Mouse (Mus musculus) lung, embryonic 14.5 days (tissue): ENCODE data around the gene Arf3. TPM values are rescaled to one million over a fixed set of nuclear protein-coding genes. Genes with fewer than 3 reads are reported as not detected.

Source experiments
- ATAC-seq: fragments of 200-750 bp; cut with Nextera tagmentation; 2 replicates; pipeline ENCODE4 v1.8.0; 2017; ENCODE audit warnings: mild to moderate bottlenecking, moderate TSS enrichment, moderate library complexity; ENCODE audit not compliant: insufficient read depth
- DNase-seq: peaks from one replicate; pipeline ENCODE4 v3.0.0-alpha.2; 2015
- H3K27ac ChIP-seq: fragments of 300-500 bp; sonication (generic); 2 replicates; pipeline ENCODE4 v1.5.1; 2014; ENCODE audit warnings: low read depth, mild to moderate bottlenecking, moderate library complexity
- H3K27me3 ChIP-seq: fragments of 300-500 bp; sonication (generic); 2 replicates; pipeline ENCODE4 v1.6.1; 2014; ENCODE audit warnings: low read length, control low read depth; ENCODE audit not compliant: insufficient read depth
- H3K36me3 ChIP-seq: fragments of 300-500 bp; sonication (generic); 2 replicates; pipeline ENCODE4 v1.6.1; 2014; ENCODE audit warnings: control low read depth; ENCODE audit not compliant: insufficient read depth
- H3K4me1 ChIP-seq: fragments of 300-500 bp; sonication (generic); 2 replicates; pipeline ENCODE4 v1.6.1; 2014; ENCODE audit warnings: antibody characterized with exemption, control low read depth; ENCODE audit not compliant: insufficient read depth
- H3K4me2 ChIP-seq: fragments of 300-500 bp; sonication (generic); 2 replicates; pipeline ENCODE4 v1.6.1; 2014; ENCODE audit warnings: mild to moderate bottlenecking
- H3K4me3 ChIP-seq: fragments of 300-500 bp; sonication (generic); 2 replicates; pipeline ENCODE4 v1.5.1; 2014; ENCODE audit warnings: low read depth, low read length
- H3K9ac ChIP-seq: fragments of 300-500 bp; sonication (generic); 2 replicates; pipeline ENCODE4 v1.6.1; 2014
- H3K9me3 ChIP-seq: fragments of 300-500 bp; sonication (generic); 2 replicates; pipeline ENCODE4 v1.6.1; 2016; ENCODE audit warnings: low read depth, low read length, control low read depth
- CTCF ChIP-seq: IDR thresholded peaks from 2 replicates; pipeline ENCODE4 v1.5.1; 2016; ENCODE audit warnings: antibody characterized with exemption, low read depth
- WGBS: fragments of 180-500 bp; shearing (Covaris S2); extraction: QIAGEN DNeasy Blood & Tissue Kit; methylation state at CpG from one replicate; pipeline ENCODE4 v1.1.7; 2014; 5-methylcytosine and 5-hydroxymethylcytosine counted together
- polyA plus RNA-seq: library from polyadenylated mRNA; unstranded; fragments of >200 nt; fragmentation: Nextera tagmentation; extraction: Ambion mirVana; gene quantifications from 2 replicates; pipeline ENCODE4 v1.2.1, GENCODE M21; 2014

The Arf3 gene
- polyA plus RNA-seq, 1 experiment from 2014 or later = 42.5 TPM

- H3K36me3 ChIP-seq = no peaks in the 10 kb centered on the region
- no peaks in the 10 kb centered on the region for H3K27me3 ChIP-seq
- H3K9me3 ChIP-seq = no peaks in the 10 kb centered on the region
- no peak for TF ChIP-seq CTCF
- no peak overlapping the region for H3K4me3 ChIP-seq
- ATAC-seq = no peak
- peaks cover 16% of the 10 kb centered on the region; the same call in 1 of the 2 replicates for H3K4me1 ChIP-seq
- H3K27ac ChIP-seq = no peak overlapping the region
- H3K4me2 ChIP-seq = no peak overlapping the region; the same call in 1 of the 2 replicates
- no peak overlapping the region for H3K9ac ChIP-seq
- WGBS = 42% methylated on average over 14 of the region's 14 CpGs
- DNase-seq = peak; percentile 29
Observed at GRCm38 (mm10) chr15:98722854-98723253, 40.2 kb downstream of the Arf3 start.

DNA sequence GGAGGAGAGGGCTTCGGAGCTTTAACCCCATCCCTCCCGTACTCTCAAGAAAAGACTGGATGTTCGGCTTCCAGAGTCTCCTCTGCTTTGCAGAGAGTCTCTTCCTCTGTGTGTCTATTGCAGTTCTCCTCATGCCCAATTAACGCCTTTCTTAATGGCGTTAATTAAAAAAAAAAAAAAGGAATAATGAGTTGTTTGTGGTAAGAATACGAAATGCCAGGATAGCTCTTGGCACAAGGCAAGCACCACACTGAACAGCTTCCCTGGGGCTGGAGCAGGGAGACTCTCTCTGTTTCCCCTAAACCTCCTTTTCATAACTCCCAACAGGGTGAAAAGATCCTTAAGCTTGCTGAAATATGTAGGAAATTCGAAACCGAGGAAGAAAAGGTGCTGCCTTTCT, 40.8 kb downstream of the Arf3 start:
- Histone ChIP-seq H3K9ac (no peak overlapping the region), H3K27me3 (no peaks in the 10 kb centered on the region), H3K4me2 (no peak overlapping the region), H3K4me1 (peaks cover 16% of the 10 kb centered on the region; the same call in 1 of the 2 replicates), H3K36me3 (no peaks in the 10 kb centered on the region), H3K9me3 (no peaks in the 10 kb centered on the region), H3K4me3 (no peak overlapping the region), H3K27ac (no peak overlapping the region)
- no peak for TF ChIP-seq CTCF
- ATAC-seq (no peak), DNase-seq (no peak)
- 70% methylated on average over 8 of the region's 8 CpGs for WGBS

GRCm38 (mm10) chr15:98717301-98717700, 45.7 kb downstream of the Arf3 start:
- H3K9me3 ChIP-seq = no peaks in the 10 kb centered on the region
- 42% methylated on average over 16 of the region's 16 CpGs for WGBS

DNA sequence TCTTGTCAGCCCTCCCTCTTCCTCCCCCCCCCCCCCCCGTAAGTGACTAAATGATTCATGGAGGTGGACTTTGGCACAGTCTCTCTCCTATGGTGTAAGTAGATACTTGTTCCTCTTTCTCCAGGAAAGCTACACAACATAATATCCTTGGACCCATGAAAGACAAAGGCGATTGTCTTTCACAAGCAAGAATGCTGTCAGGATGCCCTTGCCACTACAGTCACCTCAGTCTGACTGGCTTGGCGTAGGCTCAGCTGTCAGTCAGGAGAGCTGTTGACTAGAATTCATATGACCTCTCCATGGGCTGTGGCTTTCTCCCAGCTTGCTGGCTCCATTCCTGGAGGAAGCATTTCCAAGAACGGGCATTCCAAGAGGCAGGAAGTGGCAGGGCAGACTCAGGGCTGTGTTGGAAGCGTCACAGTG, 48.8 kb downstream of the Arf3 start:
- H3K36me3 ChIP-seq = no peaks in the 10 kb centered on the region
- H3K4me3 ChIP-seq = no peak overlapping the region
- no peak overlapping the region for H3K4me2 ChIP-seq
- H3K27me3 ChIP-seq = no peaks in the 10 kb centered on the region
- DNase-seq = no peak
- no peak overlapping the region for H3K27ac ChIP-seq
- no peaks in the 10 kb centered on the region for H3K4me1 ChIP-seq
- H3K9ac ChIP-seq = no peak overlapping the region
- TF ChIP-seq CTCF = no peak
- ATAC-seq = no peak
- 53% methylated on average over 5 of the region's 5 CpGs for WGBS
- no peaks in the 10 kb centered on the region for H3K9me3 ChIP-seq

More at GRCm38 (mm10) chr15:98717301-98717700, 45.7 kb downstream of the Arf3 start:
- Histone ChIP-seq H3K27ac (no peak overlapping the region), H3K36me3 (no peaks in the 10 kb centered on the region), H3K9ac (no peak overlapping the region), H3K4me2 (no peak overlapping the region), H3K27me3 (no peaks in the 10 kb centered on the region), H3K4me1 (no peaks in the 10 kb centered on the region), H3K4me3 (no peak overlapping the region)
- ATAC-seq (no peak), DNase-seq (no peak)
- no peak for TF ChIP-seq CTCF

DNA sequence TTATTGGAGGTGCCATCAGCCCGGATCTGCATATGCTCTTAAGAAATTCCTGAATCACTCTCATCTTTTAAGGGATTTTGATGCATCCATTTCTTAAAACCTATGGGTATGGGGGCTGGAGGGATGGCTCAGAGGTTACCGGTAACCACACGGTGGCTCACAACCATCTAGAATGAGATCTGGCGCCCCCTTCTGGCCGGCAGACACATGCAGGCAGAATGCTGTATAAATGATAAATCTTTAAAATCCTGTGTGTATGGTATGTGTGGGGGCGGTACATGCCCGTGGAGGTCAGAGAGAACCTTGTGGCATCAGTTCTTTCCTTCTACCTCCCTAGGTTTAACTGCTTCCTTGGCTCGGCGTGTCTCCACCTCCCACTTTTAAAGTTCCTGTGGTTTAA, 52.6 kb downstream of the Arf3 start:
- WGBS = 11% methylated on average over 9 of the region's 9 CpGs
- peak; percentile 79 for TF ChIP-seq CTCF
- Histone ChIP-seq H3K27ac (no peak overlapping the region), H3K9ac (no peak overlapping the region), H3K4me3 (no peak overlapping the region), H3K4me1 (no peaks in the 10 kb centered on the region), H3K4me2 (no peak overlapping the region), H3K36me3 (no peaks in the 10 kb centered on the region), H3K27me3 (no peaks in the 10 kb centered on the region), H3K9me3 (no peaks in the 10 kb centered on the region)
- no peak for ATAC-seq
- DNase-seq = peak; percentile 82

- Histone ChIP-seq H3K27me3 (peaks cover 10% of the 10 kb centered on the region; the same call in 1 of the 2 replicates), H3K4me3 (peak within 1 kb of the TSS; percentile 30), H3K27ac (no peak within 1 kb of the TSS), H3K9ac (no peak within 1 kb of the TSS; the same call in 1 of the 2 replicates), H3K4me1 (no peaks in the 10 kb centered on the region), H3K4me2 (peak within 1 kb of the TSS; percentile 63), H3K9me3 (no peaks in the 10 kb centered on the region), H3K36me3 (no peaks in the 10 kb centered on the region)
- ATAC-seq (peak; percentile 80; the same call in 1 of the 2 replicates), DNase-seq (peak; percentile 94)
- WGBS = 17% methylated on average over 16 of the region's 16 CpGs
- peak; percentile 76 for TF ChIP-seq CTCF
Observed at GRCm38 (mm10) chr15:98707766-98708372, 55.1 kb downstream of the Arf3 start, which contains the start of gene Ccdc65. Gene Ccdc65, plus strand, starts transcription at chr15:98708207.

DNA sequence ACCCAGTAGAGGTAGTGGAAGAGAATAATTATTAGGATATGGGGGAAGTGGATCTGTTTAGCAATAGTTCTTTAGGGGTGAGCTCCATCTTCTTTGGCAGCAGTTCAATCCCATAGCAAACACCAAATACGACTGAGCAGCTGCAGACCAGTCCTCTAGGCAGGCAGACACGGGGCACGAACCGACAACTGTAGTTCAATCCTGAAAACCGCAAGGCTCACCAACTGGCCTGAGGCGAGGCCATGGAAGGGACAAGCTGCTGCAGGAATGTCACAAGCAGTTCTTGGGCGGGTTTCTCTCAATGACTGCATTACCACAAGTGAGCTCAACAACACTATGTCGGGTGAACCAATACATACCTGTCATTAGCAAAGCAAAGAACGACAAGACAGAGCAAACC, 58.7 kb downstream of the Arf3 start:
- no peak overlapping the region for H3K4me2 ChIP-seq
- peaks cover 34% of the 10 kb centered on the region for H3K27me3 ChIP-seq
- no peak overlapping the region for H3K9ac ChIP-seq
- H3K9me3 ChIP-seq = no peaks in the 10 kb centered on the region
- H3K27ac ChIP-seq = no peak overlapping the region
- ATAC-seq = no peak
- H3K4me3 ChIP-seq = no peak overlapping the region
- TF ChIP-seq CTCF = no peak
- no peaks in the 10 kb centered on the region for H3K4me1 ChIP-seq
- H3K36me3 ChIP-seq = no peaks in the 10 kb centered on the region
- DNase-seq = no peak
- 48% methylated on average over 9 of the region's 9 CpGs for WGBS
